Mouse (Mus musculus): ENCODE measurements around the gene Pnp2. TPM values are rescaled to one million over a fixed set of nuclear protein-coding genes. Genes with fewer than 3 reads are reported as not detected.

Gene Pnp2
- total and polyA plus RNA-seq, 3 experiments: 0.65 to 1.7 TPM; not detected in 1

DNA sequence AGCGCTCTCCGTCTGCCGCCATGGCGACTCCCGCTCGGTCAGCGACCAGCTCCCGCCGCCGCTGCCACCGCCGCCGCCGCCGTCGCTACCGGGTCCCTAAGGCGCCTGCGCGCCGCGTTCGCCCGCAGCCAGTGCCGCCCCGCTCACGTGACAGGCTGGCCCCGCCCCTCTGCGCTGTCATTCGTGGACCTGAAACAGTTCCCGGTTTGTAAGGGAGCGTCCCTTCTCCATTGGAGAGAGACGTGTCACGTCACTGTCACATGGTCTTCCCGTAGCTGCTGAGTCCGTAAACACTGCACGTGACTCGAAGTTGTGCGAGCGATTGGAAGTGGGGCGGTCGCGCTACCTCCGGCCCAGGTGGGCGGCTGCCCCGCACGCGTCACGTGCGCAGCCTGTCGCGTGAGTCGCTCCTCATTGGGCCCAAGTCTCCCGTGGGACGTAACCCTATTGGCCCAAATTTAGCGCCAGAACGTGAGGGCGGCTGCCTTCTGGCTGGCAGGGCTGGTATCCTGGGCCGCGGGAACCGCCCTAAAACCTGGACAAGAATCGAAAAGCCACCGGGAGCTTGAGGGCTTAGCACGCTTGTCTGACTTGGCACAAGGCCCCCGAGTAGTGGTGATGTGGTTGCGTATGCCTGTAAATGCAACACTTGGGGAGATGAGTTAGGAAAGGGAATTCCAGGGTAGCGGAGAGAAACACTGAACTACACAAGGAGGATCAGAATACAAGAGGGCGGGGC lies 24.9 kb upstream of the Pnp2 start, which contains the start of the genes Pip4p1 and Pnp:
Pip4p1 (minus strand) TSS at position 103 of the 739 bp plus-strand sequence.
Pnp (plus strand) TSS at position 329 of the 739 bp plus-strand sequence.
- H3K4me1 ChIP-seq (ENCODE audit: control insufficient read depth in 1 of 2, insufficient read depth in 2 of 2, low read length in 2 of 2): peaks cover 0 to 4% of the 10 kb centered on the region in 2 experiments; a peak in 2 of 4 replicates
- H3K27me3 ChIP-seq (ENCODE audit: control insufficient read depth in 1 of 2, insufficient read depth in 2 of 2, low read length in 2 of 2): no peaks in the 10 kb centered on the region
- H3K4me3 ChIP-seq (ENCODE audit: control insufficient read depth in 1 of 2, insufficient read depth in 1 of 2, low read depth in 2 of 2, low read length in 2 of 2): peak within 1 kb of the TSS; percentile 73
- DNase-seq (ENCODE audit: low read depth, low spot score): peak; percentile 99
- H3K9ac ChIP-seq (ENCODE audit: control insufficient read depth, low read depth, low read length, poor library complexity, severe bottlenecking): peak within 1 kb of the TSS; percentile 89
- peaks cover 15% of the 10 kb centered on the region for H3K79me2 ChIP-seq (ENCODE audit: control insufficient read depth, insufficient read depth, low read length, poor library complexity)
- peak within 1 kb of the TSS; percentile 97 for H3K27ac ChIP-seq (ENCODE audit: control insufficient read depth, low read depth, low read length)
- H3K9me3 ChIP-seq (replicated peaks; ENCODE audit: insufficient read depth, low read length): no peaks in the 10 kb centered on the region
- H3K36me3 ChIP-seq (ENCODE audit: control insufficient read depth in 1 of 2, insufficient read depth in 2 of 2, low read length in 2 of 2): peaks cover 0 to 11% of the 10 kb centered on the region in 2 experiments; a peak in 2 of 4 replicates
- TF ChIP-seq MYB (IDR thresholded peaks at IDR 0.05; ENCODE audit: low read depth, low read length) (no peak), GABPA (IDR thresholded peaks at IDR 0.05; ENCODE audit: low read depth, low read length) (no peak), KAT2A (conservative IDR thresholded peaks at IDR 0.05; ENCODE audit: low read depth, low read length) (no peak; the same call in 1 of the 2 replicates), MYC (IDR thresholded peaks at IDR 0.05; ENCODE audit: low read depth, low read length) (peak; percentile 71), POLR2AphosphoS5 (IDR thresholded peaks at IDR 0.05; ENCODE audit: borderline replicate concordance, low read depth, low read length) (no peak), ZMIZ1 (IDR thresholded peaks at IDR 0.05; ENCODE audit: low read depth, low read length) (peak; percentile 35; the same call in 1 of the 2 replicates), MXI1 (IDR thresholded peaks at IDR 0.05; ENCODE audit: low read depth, low read length) (peak; percentile 80), ELF1 (IDR thresholded peaks at IDR 0.05; ENCODE audit: low read depth, low read length) (peak; percentile 85), TAL1 (IDR thresholded peaks at IDR 0.05; ENCODE audit: low read length) (no peak), USF1 (IDR thresholded peaks at IDR 0.05; ENCODE audit: low read depth, low read length) (peak; percentile 97), NRF1 (IDR thresholded peaks at IDR 0.05; ENCODE audit: insufficient read depth, low read depth, low read length, poor library complexity, severe bottlenecking) (peak; percentile 81), HCFC1 (IDR thresholded peaks at IDR 0.05; ENCODE audit: low read depth, low read length) (peak; percentile 82), BHLHE40 (IDR thresholded peaks at IDR 0.05; ENCODE audit: borderline replicate concordance, low read depth, low read length) (peak; percentile 99), UBTF (IDR thresholded peaks at IDR 0.05; ENCODE audit: borderline replicate concordance, insufficient read depth, low read depth, low read length) (no peak), USF2 (IDR thresholded peaks at IDR 0.05; ENCODE audit: borderline replicate concordance in 1 of 2, insufficient read depth in 1 of 2, low read depth in 1 of 2, low read length in 2 of 2) (peak; percentile 95 to 98), POLR2AphosphoS2 (IDR thresholded peaks at IDR 0.05; ENCODE audit: low read length) (peak; percentile 94), ETS1 (IDR thresholded peaks at IDR 0.05; ENCODE audit: low read depth, low read length) (peak; percentile 76), SIN3A (IDR thresholded peaks at IDR 0.05; ENCODE audit: low read length) (peak; percentile 92), RCOR1 (IDR thresholded peaks at IDR 0.05; ENCODE audit: low read depth, low read length) (no peak), TCF12 (IDR thresholded peaks at IDR 0.05; ENCODE audit: low read depth, low read length) (no peak; the same call in 1 of the 2 replicates), GATA1 (IDR thresholded peaks at IDR 0.05; ENCODE audit: low read depth, low read length) (no peak), MAX (IDR thresholded peaks at IDR 0.05; ENCODE audit: low read length) (peak; percentile 99), E2F4 (IDR thresholded peaks at IDR 0.05; ENCODE audit: borderline replicate concordance, low read depth, low read length) (peak; percentile 74; the same call in 1 of the 2 replicates), CHD2 (IDR thresholded peaks at IDR 0.05; ENCODE audit: low read length) (no peak; the same call in 1 of the 2 replicates), MAFK (IDR thresholded peaks at IDR 0.05; ENCODE audit: borderline replicate concordance, low read depth, low read length) (no peak), POLR2A (IDR thresholded peaks at IDR 0.05; ENCODE audit: control insufficient read depth in 1 of 2, insufficient read depth in 1 of 2, low read depth in 1 of 2, low read length in 2 of 2, poor library complexity in 1 of 2) (peak; percentile 69 to 83), NELFE (IDR thresholded peaks at IDR 0.05; ENCODE audit: low read depth, low read length) (peak; percentile 68), ZKSCAN1 (IDR thresholded peaks at IDR 0.05; ENCODE audit: low read depth, low read length) (no peak), MAZ (IDR thresholded peaks at IDR 0.05; ENCODE audit: low read depth, low read length) (no peak; the same call in 1 of the 2 replicates), ZC3H11A (IDR thresholded peaks at IDR 0.05; ENCODE audit: low read depth, low read length) (no peak), TBP (IDR thresholded peaks at IDR 0.05; ENCODE audit: low read depth, low read length) (no peak), EP300 (IDR thresholded peaks at IDR 0.05; ENCODE audit: low read depth in 1 of 2, low read length in 2 of 2) (no peak), RAD21 (IDR thresholded peaks at IDR 0.05; ENCODE audit: low read depth, low read length) (no peak), CTCF (IDR thresholded peaks at IDR 0.05 in 2 of 3, conservative IDR thresholded peaks at IDR 0.05 in 1 of 3; ENCODE audit: control insufficient read depth in 1 of 3, insufficient read depth in 1 of 3, low read depth in 2 of 3, low read length in 3 of 3, poor library complexity in 1 of 3, severe bottlenecking in 1 of 3) (no peak), ZNF384 (IDR thresholded peaks at IDR 0.05; ENCODE audit: low read depth, low read length) (no peak), JUND (IDR thresholded peaks at IDR 0.05; ENCODE audit: low read depth, low read length) (no peak)
